Mouse (Mus musculus): ENCODE measurements around the gene Gm5129.
"Not testable (repeated sequence)": the region's sequence is repeated elsewhere in the genome, so short reads cannot be mapped to it uniquely, and the experiment has no call there.

The Gm5129 gene

GRCm38 (mm10) chr5:29735557-29736061, at the start of gene Gm5129, which contains the start of gene Dnajb6:
Gene Gm5129, minus strand, starts transcription at chr5:29735936.
Gene Dnajb6, plus strand, starts transcription at chr5:29735688.
- peak; percentile 99 for DNase-seq (ENCODE audit: low spot score)

GRCm38 (mm10) chr5:29784906-29785305, 49.2 kb upstream of the Gm5129 start:
- not testable (repeated sequence) for DNase-seq (ENCODE audit: low spot score)

- DNase-seq (ENCODE audit: low spot score) = no peak
These were observed 46.5 kb upstream of the Gm5129 start for GRCm38 (mm10) chr5:29782261-29782660.

- DNase-seq (ENCODE audit: low spot score) = not testable (repeated sequence)
These were observed 44.0 kb upstream of the Gm5129 start for GRCm38 (mm10) chr5:29779733-29780132.

GRCm38 (mm10) chr5:29778029-29778428, 42.3 kb upstream of the Gm5129 start:
- no peak for DNase-seq (ENCODE audit: low spot score)

- DNase-seq (ENCODE audit: low spot score) = no peak
These were observed 39.7 kb upstream of the Gm5129 start for GRCm38 (mm10) chr5:29775437-29775836.

- DNase-seq (ENCODE audit: low spot score) = no peak
These were observed 37.9 kb upstream of the Gm5129 start for GRCm38 (mm10) chr5:29773460-29774150.

- DNase-seq (ENCODE audit: low spot score) = no peak
These were observed 37.1 kb upstream of the Gm5129 start for GRCm38 (mm10) chr5:29772651-29773330.

GRCm38 (mm10) chr5:29772038-29772437, 36.3 kb upstream of the Gm5129 start:
- no peak for DNase-seq (ENCODE audit: low spot score)

- DNase-seq (ENCODE audit: low spot score) = no peak
These were observed 35.2 kb upstream of the Gm5129 start for GRCm38 (mm10) chr5:29770935-29771334.

- no peak for DNase-seq (ENCODE audit: low spot score)
These were observed 23.6 kb upstream of the Gm5129 start for GRCm38 (mm10) chr5:29759318-29759717.

GRCm38 (mm10) chr5:29752894-29753293, 17.2 kb upstream of the Gm5129 start:
- DNase-seq (ENCODE audit: low spot score) = no peak

- no peak for DNase-seq (ENCODE audit: low spot score)
These were observed 15.6 kb upstream of the Gm5129 start for GRCm38 (mm10) chr5:29751306-29751705.

GRCm38 (mm10) chr5:29747661-29748060, 11.9 kb upstream of the Gm5129 start:
- DNase-seq (ENCODE audit: low spot score) = no peak

GRCm38 (mm10) chr5:29741093-29741492, 5.4 kb upstream of the Gm5129 start:
- no peak for DNase-seq (ENCODE audit: low spot score)

GRCm38 (mm10) chr5:29740651-29741050, 4.9 kb upstream of the Gm5129 start:
- no peak for DNase-seq (ENCODE audit: low spot score)

- peak; percentile 65 for DNase-seq (ENCODE audit: low spot score)
These were observed 2.3 kb upstream of the Gm5129 start for GRCm38 (mm10) chr5:29738076-29738475.

- DNase-seq (ENCODE audit: low spot score) = no peak
These were observed 1.7 kb upstream of the Gm5129 start for GRCm38 (mm10) chr5:29737471-29737870.

GRCm38 (mm10) chr5:29736942-29737341, 1.2 kb upstream of the Gm5129 start:
- no peak for DNase-seq (ENCODE audit: low spot score)

- no peak for DNase-seq (ENCODE audit: low spot score)
These were observed 551 bp upstream of the Gm5129 start for GRCm38 (mm10) chr5:29736073-29736900.

GRCm38 (mm10) chr5:29734831-29735510, 765 bp downstream of the Gm5129 start:
- no peak for DNase-seq (ENCODE audit: low spot score)

GRCm38 (mm10) chr5:29726070-29726469, 9.7 kb downstream of the Gm5129 start:
- DNase-seq (ENCODE audit: low spot score) = not testable (repeated sequence)
